Mouse (Mus musculus) hindbrain, embryonic 10.5 days (tissue): ENCODE measurements at regions not wholly inside any gene's neighbourhood (a gene's known extent, or its start where the extent isn't known, plus 50 kb on each side); places are given as distances from the start of the nearest gene placed in this dataset.

Experiments
- DNase-seq: peaks from one replicate; pipeline ENCODE4 v3.0.0-alpha.2; 2017; ENCODE audit warnings: low spot score
- H3K27ac ChIP-seq: fragments of 300-500 bp; sonication (generic); 2 replicates; pipeline ENCODE4 v1.5.1; 2016; ENCODE audit warnings: mild to moderate bottlenecking, moderate library complexity
- H3K27me3 ChIP-seq: fragments of 300-500 bp; sonication (generic); 2 replicates; pipeline ENCODE4 v1.6.1; 2016; ENCODE audit warnings: mild to moderate bottlenecking; ENCODE audit not compliant: poor library complexity, insufficient read depth, severe bottlenecking
- H3K36me3 ChIP-seq: fragments of 300-500 bp; sonication (generic); 2 replicates; pipeline ENCODE4 v1.6.1; 2016; ENCODE audit warnings: mild to moderate bottlenecking, moderate library complexity
- H3K4me1 ChIP-seq: fragments of 300-500 bp; sonication (generic); replicated peaks from 2 replicates; pipeline ENCODE4 v1.6.1; 2016; ENCODE audit warnings: mild to moderate bottlenecking
- H3K4me3 ChIP-seq: fragments of 300-500 bp; sonication (generic); 2 replicates; pipeline ENCODE4 v1.5.1; 2016; ENCODE audit warnings: mild to moderate bottlenecking, moderate library complexity
- H3K9me3 ChIP-seq: fragments of 300-500 bp; sonication (generic); 2 replicates; pipeline ENCODE4 v1.6.1; 2016; ENCODE audit warnings: mild to moderate bottlenecking, moderate library complexity
- WGBS: fragments of 180-500 bp; shearing (Covaris S2); methylation state at CpG from one replicate; pipeline ENCODE4 v1.1.7; 2016; 5-methylcytosine and 5-hydroxymethylcytosine counted together

- no peaks in the 10 kb centered on the region for H3K36me3 ChIP-seq
- no peaks in the 10 kb centered on the region for H3K9me3 ChIP-seq
- WGBS: 35% methylated on average over 10 of the region's 10 CpGs
- H3K4me3 ChIP-seq: peak overlapping the region; percentile 50
- peak overlapping the region; percentile 91 for H3K27ac ChIP-seq
- peaks cover 10% of the 10 kb centered on the region; the same call in 1 of the 2 replicates for H3K27me3 ChIP-seq
- H3K4me1 ChIP-seq: peaks cover 38% of the 10 kb centered on the region
- no peak for DNase-seq
Observed at GRCm38 (mm10) chr9:40617676-40618062, 52.7 kb upstream of the Gm21915 start.

DNA sequence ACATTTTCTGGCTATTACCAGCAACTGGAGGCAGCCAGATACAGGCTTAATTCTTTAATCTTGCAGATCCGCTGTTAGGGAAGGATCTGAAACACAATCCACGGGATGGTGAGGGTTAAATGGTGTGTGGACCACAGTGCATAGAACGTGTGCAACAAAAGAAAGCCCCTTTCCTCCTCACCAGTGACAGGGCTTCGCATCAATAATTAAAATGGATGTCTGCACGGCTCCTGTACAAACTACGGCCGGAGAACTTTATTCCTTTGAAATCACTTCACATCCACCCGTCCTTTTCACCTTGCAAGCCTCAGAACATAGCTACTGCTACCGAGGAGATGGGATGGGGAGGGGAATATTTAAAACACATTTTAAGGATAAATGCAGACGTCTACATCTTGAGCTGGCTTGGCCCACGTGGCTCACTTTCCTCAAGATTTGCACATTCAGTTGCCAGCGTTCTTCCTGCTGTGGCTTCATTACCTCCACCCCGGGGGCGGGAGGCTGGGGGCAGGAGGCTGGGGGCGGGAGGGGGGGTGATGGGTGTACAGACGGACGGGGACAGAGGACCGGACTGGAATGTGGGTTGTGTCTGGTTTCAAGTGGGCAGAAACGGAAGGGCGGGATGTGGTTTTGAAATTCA lies 53.3 kb upstream of the Gm21915 start:
- peaks cover 10% of the 10 kb centered on the region; the same call in 1 of the 2 replicates for H3K27me3 ChIP-seq
- peaks cover under 1% of the 10 kb centered on the region; the same call in 1 of the 2 replicates for H3K9me3 ChIP-seq
- H3K36me3 ChIP-seq: no peaks in the 10 kb centered on the region
- DNase-seq: peak; percentile 59
- peaks cover 38% of the 10 kb centered on the region for H3K4me1 ChIP-seq
- WGBS: under 1% methylated on average over 20 of the region's 20 CpGs
- H3K4me3 ChIP-seq: peak overlapping the region; percentile 50
- H3K27ac ChIP-seq: peak overlapping the region; percentile 91

DNA sequence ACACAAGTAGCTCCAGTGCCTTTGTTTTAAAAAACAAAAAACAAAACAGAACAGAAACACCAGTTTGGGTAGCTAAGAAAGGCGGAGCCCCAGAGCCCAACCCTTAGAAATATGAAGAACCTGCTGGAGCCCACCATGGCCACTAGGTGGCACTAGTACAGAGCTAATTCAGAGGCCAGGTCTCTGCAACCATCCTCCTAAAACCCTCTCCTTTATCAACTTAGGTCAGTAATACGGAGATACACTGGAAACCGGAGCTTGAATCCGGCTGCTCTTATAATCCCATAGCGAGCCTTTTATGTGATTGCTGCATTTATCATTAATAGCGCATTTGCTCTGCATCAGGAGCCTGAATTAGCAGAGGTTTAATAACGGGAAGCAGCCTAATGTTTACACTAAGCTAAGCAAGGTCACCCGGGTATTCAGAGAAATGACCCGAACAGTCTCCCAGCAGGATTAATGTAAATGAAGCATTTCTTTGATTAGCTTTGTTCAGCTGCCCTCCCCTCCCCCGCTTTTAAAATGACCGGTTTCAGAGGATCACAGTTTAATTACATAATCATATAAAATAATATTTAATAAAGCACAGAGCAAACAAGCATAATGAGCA lies 53.9 kb upstream of the Gm21915 start:
- peaks cover 7% of the 10 kb centered on the region; the same call in 1 of the 2 replicates for H3K9me3 ChIP-seq
- peak; percentile 83 for DNase-seq
- peak overlapping the region; percentile 91 for H3K27ac ChIP-seq
- H3K36me3 ChIP-seq: no peaks in the 10 kb centered on the region
- H3K4me3 ChIP-seq: peak overlapping the region; percentile 50
- WGBS: 3% methylated on average over 11 of the region's 11 CpGs
- H3K27me3 ChIP-seq: peaks cover 10% of the 10 kb centered on the region; the same call in 1 of the 2 replicates
- peaks cover 38% of the 10 kb centered on the region for H3K4me1 ChIP-seq

GRCm38 (mm10) chr9:40615891-40616290 lies 54.5 kb upstream of the Gm21915 start:
- Histone ChIP-seq H3K27ac (peak overlapping the region; percentile 91; the same call in 1 of the 2 replicates), H3K36me3 (no peaks in the 10 kb centered on the region), H3K27me3 (peaks cover 10% of the 10 kb centered on the region; the same call in 1 of the 2 replicates), H3K4me3 (no peak overlapping the region), H3K4me1 (peaks cover 38% of the 10 kb centered on the region), H3K9me3 (peaks cover 8% of the 10 kb centered on the region; the same call in 1 of the 2 replicates)
- 41% methylated on average over 8 of the region's 8 CpGs for WGBS
- DNase-seq: no peak

DNA sequence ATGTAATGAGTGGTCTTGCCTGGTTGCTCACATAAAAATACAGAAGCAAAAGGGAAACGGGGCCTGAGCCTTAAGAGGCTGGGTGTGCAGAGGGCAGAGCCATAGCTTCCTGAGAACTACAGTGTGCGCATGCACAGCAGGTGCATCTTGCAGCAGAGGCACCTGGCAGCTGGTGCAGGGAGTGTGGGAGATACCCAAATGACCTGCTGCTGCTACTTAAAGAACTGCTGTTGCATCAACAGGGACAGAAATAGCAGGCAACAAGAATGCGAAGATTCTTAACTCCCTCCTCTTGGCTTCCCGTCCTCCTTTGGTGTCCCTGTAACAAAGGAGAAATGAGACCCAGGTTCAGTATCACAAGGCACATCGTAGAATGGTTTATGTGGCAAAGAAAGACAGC lies 56.3 kb upstream of the Gm21915 start:
- H3K27me3 ChIP-seq: peaks cover 9% of the 10 kb centered on the region; the same call in 1 of the 2 replicates
- no peak for DNase-seq
- 63% methylated on average over 5 of the region's 5 CpGs for WGBS
- H3K4me1 ChIP-seq: peaks cover 38% of the 10 kb centered on the region
- no peak overlapping the region for H3K4me3 ChIP-seq
- no peak overlapping the region for H3K27ac ChIP-seq
- no peaks in the 10 kb centered on the region for H3K36me3 ChIP-seq
- peaks cover 8% of the 10 kb centered on the region; the same call in 1 of the 2 replicates for H3K9me3 ChIP-seq

- peaks cover 38% of the 10 kb centered on the region for H3K4me1 ChIP-seq
- no peak overlapping the region for H3K4me3 ChIP-seq
- no peak overlapping the region for H3K27ac ChIP-seq
- H3K36me3 ChIP-seq: no peaks in the 10 kb centered on the region
- peaks cover 6% of the 10 kb centered on the region; the same call in 1 of the 2 replicates for H3K27me3 ChIP-seq
- DNase-seq: no peak
- 93% methylated on average over 4 of the region's 4 CpGs for WGBS
- H3K9me3 ChIP-seq: peaks cover 8% of the 10 kb centered on the region; the same call in 1 of the 2 replicates
Observed at GRCm38 (mm10) chr9:40613182-40613581, 57.2 kb upstream of the Gm21915 start.

- no peak for DNase-seq
- Histone ChIP-seq H3K27me3 (peaks cover 2% of the 10 kb centered on the region; the same call in 1 of the 2 replicates), H3K4me3 (no peak overlapping the region), H3K27ac (no peak overlapping the region), H3K9me3 (peaks cover 8% of the 10 kb centered on the region; the same call in 1 of the 2 replicates), H3K36me3 (no peaks in the 10 kb centered on the region), H3K4me1 (peaks cover 35% of the 10 kb centered on the region)
- 83% methylated on average over 1 of the region's 1 CpGs for WGBS
Observed at GRCm38 (mm10) chr9:40612755-40613154, 57.7 kb upstream of the Gm21915 start.

DNA sequence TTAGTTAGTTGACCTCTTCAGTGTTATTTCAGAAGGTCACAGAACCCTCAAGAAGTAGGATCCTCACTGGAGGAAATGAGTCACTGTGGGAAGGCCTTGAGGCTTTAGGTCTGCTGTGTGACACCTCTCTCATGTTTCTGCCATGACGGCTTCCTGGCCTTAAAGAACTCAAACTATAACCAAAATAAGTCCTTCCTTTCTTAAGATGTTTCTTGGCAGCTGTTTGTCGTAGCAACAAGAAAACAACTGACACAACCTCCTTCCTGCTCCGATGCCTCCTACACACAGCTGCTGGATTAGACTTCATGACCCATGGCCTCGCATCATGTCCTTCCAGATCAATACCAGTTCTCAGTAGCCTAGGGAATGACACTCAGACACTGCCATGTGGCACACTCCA lies 58.1 kb upstream of the Gm21915 start:
- WGBS: 85% methylated on average over 4 of the region's 4 CpGs

GRCm38 (mm10) chr9:40611626-40612025 lies 58.8 kb upstream of the Gm21915 start:
- Histone ChIP-seq H3K4me1 (peaks cover 24% of the 10 kb centered on the region), H3K36me3 (no peaks in the 10 kb centered on the region), H3K9me3 (peaks cover 8% of the 10 kb centered on the region; the same call in 1 of the 2 replicates), H3K27ac (no peak overlapping the region), H3K27me3 (no peaks in the 10 kb centered on the region), H3K4me3 (no peak overlapping the region)
- 40% methylated on average over 3 of the region's 3 CpGs for WGBS
- DNase-seq: no peak

More for the DNA sequence above, 58.1 kb upstream of the Gm21915 start:
- H3K27me3 ChIP-seq: no peaks in the 10 kb centered on the region
- H3K36me3 ChIP-seq: no peaks in the 10 kb centered on the region
- H3K27ac ChIP-seq: no peak overlapping the region
- H3K4me3 ChIP-seq: no peak overlapping the region
- peaks cover 31% of the 10 kb centered on the region for H3K4me1 ChIP-seq
- no peak for DNase-seq
- H3K9me3 ChIP-seq: peaks cover 8% of the 10 kb centered on the region; the same call in 1 of the 2 replicates

DNA sequence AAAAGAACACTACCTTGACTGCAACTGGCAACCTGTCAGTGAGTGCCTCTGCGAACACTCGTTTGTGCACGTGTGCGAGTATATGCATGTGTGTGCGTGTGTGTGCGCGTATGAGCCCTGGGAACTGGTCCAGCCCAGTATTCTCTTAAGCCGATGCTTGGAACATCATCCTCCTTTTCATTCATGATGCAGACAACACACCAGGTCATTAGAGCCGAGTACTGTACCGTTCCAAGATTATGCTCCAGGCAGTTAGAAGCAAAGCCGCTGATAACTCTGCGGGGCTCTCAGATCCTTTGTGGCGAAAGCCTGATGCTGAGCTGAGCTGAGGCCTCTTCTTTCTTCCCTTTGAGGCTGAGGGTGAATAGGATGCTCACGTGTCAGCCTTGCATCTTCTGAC lies 61.8 kb upstream of the Gm21915 start:
- DNase-seq: no peak
- Histone ChIP-seq H3K4me3 (no peak overlapping the region), H3K27ac (no peak overlapping the region), H3K36me3 (no peaks in the 10 kb centered on the region), H3K9me3 (peaks cover 8% of the 10 kb centered on the region; the same call in 1 of the 2 replicates), H3K27me3 (no peaks in the 10 kb centered on the region), H3K4me1 (no peaks in the 10 kb centered on the region)
- 86% methylated on average over 14 of the region's 14 CpGs for WGBS

- 94% methylated on average over 18 of the region's 18 CpGs for WGBS
- Histone ChIP-seq H3K4me1 (no peaks in the 10 kb centered on the region), H3K27me3 (no peaks in the 10 kb centered on the region)
Observed at GRCm38 (mm10) chr9:40607941-40608340, 62.5 kb upstream of the Gm21915 start.

GRCm38 (mm10) chr9:40603521-40603920 lies 66.9 kb upstream of the Gm21915 start:
- Histone ChIP-seq H3K4me3 (no peak overlapping the region), H3K27me3 (no peaks in the 10 kb centered on the region), H3K4me1 (no peaks in the 10 kb centered on the region), H3K9me3 (no peaks in the 10 kb centered on the region), H3K27ac (no peak overlapping the region), H3K36me3 (no peaks in the 10 kb centered on the region)
- 91% methylated on average over 1 of the region's 1 CpGs for WGBS
- no peak for DNase-seq

More at GRCm38 (mm10) chr9:40607941-40608340, 62.5 kb upstream of the Gm21915 start:
- DNase-seq: no peak
- Histone ChIP-seq H3K9me3 (peaks cover 8% of the 10 kb centered on the region; the same call in 1 of the 2 replicates), H3K27ac (no peak overlapping the region), H3K36me3 (no peaks in the 10 kb centered on the region), H3K4me3 (no peak overlapping the region)

DNA sequence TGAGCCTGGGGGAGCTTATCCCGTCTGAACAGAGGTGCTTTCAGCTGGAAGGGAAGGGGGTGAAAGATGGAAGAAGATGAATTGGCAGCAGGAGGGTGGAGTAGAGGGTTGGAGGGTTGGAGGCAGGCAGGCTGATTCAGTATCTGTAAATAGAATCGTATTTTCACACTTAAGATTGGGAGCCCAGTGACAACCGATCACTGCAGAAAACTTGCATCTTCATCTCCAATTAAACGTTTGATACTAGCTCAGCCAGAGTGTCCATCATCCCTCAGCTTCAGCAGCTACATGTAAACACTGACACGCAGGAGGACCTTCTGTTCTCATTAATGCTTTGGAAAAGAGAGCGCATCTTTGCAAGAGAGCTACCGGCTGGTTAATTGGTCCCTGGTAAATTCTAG lies 67.2 kb upstream of the Gramd1b start:
- Histone ChIP-seq H3K4me3 (no peak overlapping the region), H3K4me1 (no peaks in the 10 kb centered on the region), H3K9me3 (no peaks in the 10 kb centered on the region), H3K27ac (no peak overlapping the region), H3K36me3 (no peaks in the 10 kb centered on the region), H3K27me3 (no peaks in the 10 kb centered on the region)
- no peak for DNase-seq
- 82% methylated on average over 7 of the region's 7 CpGs for WGBS
